Mouse (Mus musculus) heart, embryonic 16.5 days (tissue): ENCODE measurements around the gene Hcn2. TPM values are rescaled to one million over a fixed set of nuclear protein-coding genes. Genes with fewer than 3 reads are reported as not detected.

ENCODE experiments used
- ATAC-seq: fragments of 200-750 bp; cut with Nextera tagmentation; replicated peaks from 2 replicates; pipeline ENCODE4 v1.8.0; 2017; ENCODE audit warnings: moderate number of reproducible peaks; ENCODE audit not compliant: insufficient read depth, low FRiP score; ENCODE audit errors: extremely low read depth
- H3K27ac ChIP-seq: fragments of 300-500 bp; sonication (generic); 2 replicates; pipeline ENCODE4 v1.5.1; 2014; ENCODE audit warnings: mild to moderate bottlenecking, low read length, control low read depth, moderate library complexity
- H3K27me3 ChIP-seq: fragments of 300-500 bp; sonication (generic); 2 replicates; pipeline ENCODE4 v1.6.1; 2014; ENCODE audit warnings: low read length, mixed read lengths; ENCODE audit not compliant: control insufficient read depth, insufficient read depth
- H3K36me3 ChIP-seq: fragments of 300-500 bp; sonication (generic); 2 replicates; pipeline ENCODE4 v1.6.1; 2014; ENCODE audit not compliant: control insufficient read depth, insufficient read depth
- H3K4me1 ChIP-seq: fragments of 300-500 bp; sonication (generic); 2 replicates; pipeline ENCODE4 v1.6.1; 2014; ENCODE audit warnings: low read length, mixed read lengths; ENCODE audit not compliant: control insufficient read depth, insufficient read depth
- H3K4me2 ChIP-seq: fragments of 300-500 bp; sonication (generic); 2 replicates; pipeline ENCODE4 v1.6.1; 2014; ENCODE audit warnings: low read depth, mild to moderate bottlenecking, control low read depth, low read length
- H3K4me3 ChIP-seq: fragments of 300-500 bp; sonication (generic); 2 replicates; pipeline ENCODE4 v1.5.1; 2014; ENCODE audit warnings: mild to moderate bottlenecking, control low read depth, low read length
- H3K9ac ChIP-seq: fragments of 300-500 bp; sonication (generic); 2 replicates; pipeline ENCODE4 v1.6.1; 2014; ENCODE audit warnings: low read length, control low read depth
- H3K9me3 ChIP-seq: fragments of 300-500 bp; sonication (generic); replicated peaks from 2 replicates; pipeline ENCODE4 v1.6.1; 2016; ENCODE audit warnings: low read length; ENCODE audit not compliant: control insufficient read depth
- WGBS: fragments of 180-500 bp; shearing (Covaris S2); extraction: QIAGEN DNeasy Blood & Tissue Kit; methylation state at CpG from one replicate; pipeline ENCODE4 v1.1.7; 2014; 5-methylcytosine and 5-hydroxymethylcytosine counted together
- polyA plus RNA-seq: library from polyadenylated mRNA; unstranded; fragments of >200 nt; fragmentation: Nextera tagmentation; extraction: Ambion mirVana; gene quantifications from 2 replicates; pipeline ENCODE4 v1.2.1, GENCODE M21; 2015

Hcn2 gene
- polyA plus RNA-seq, 1 experiment from 2014 or later = not detected

GRCm38 (mm10) chr10:79740863-79741262, 24.4 kb downstream of the Hcn2 start:
- peaks cover 77% of the 10 kb centered on the region for H3K36me3 ChIP-seq
- peaks cover 6% of the 10 kb centered on the region for H3K4me1 ChIP-seq
- H3K4me3 ChIP-seq = no peak overlapping the region
- H3K27me3 ChIP-seq = peaks cover 5% of the 10 kb centered on the region
- H3K4me2 ChIP-seq = no peak overlapping the region
- no peak overlapping the region for H3K9ac ChIP-seq
- 80% methylated on average over 11 of the region's 11 CpGs for WGBS
- H3K27ac ChIP-seq = no peak overlapping the region
- H3K9me3 ChIP-seq = peaks cover 41% of the 10 kb centered on the region
- no peak for ATAC-seq

GRCm38 (mm10) chr10:79743161-79743560, 26.7 kb downstream of the Hcn2 start:
- H3K9me3 ChIP-seq = peaks cover 24% of the 10 kb centered on the region
- ATAC-seq = no peak
- no peak overlapping the region for H3K4me3 ChIP-seq
- WGBS = 87% methylated on average over 11 of the region's 11 CpGs
- peaks cover 10% of the 10 kb centered on the region for H3K4me1 ChIP-seq
- H3K27ac ChIP-seq = no peak overlapping the region
- H3K36me3 ChIP-seq = peaks cover 54% of the 10 kb centered on the region
- H3K9ac ChIP-seq = no peak overlapping the region
- no peak overlapping the region for H3K4me2 ChIP-seq
- no peaks in the 10 kb centered on the region for H3K27me3 ChIP-seq

GRCm38 (mm10) chr10:79743650-79744365, 27.4 kb downstream of the Hcn2 start:
- Histone ChIP-seq H3K9ac (no peak overlapping the region), H3K27ac (no peak overlapping the region), H3K4me3 (no peak overlapping the region), H3K4me2 (no peak overlapping the region), H3K27me3 (no peaks in the 10 kb centered on the region), H3K9me3 (peaks cover 17% of the 10 kb centered on the region), H3K36me3 (peaks cover 48% of the 10 kb centered on the region), H3K4me1 (peaks cover 10% of the 10 kb centered on the region)
- 93% methylated on average over 15 of the region's 15 CpGs for WGBS
- ATAC-seq = no peak

GRCm38 (mm10) chr10:79745411-79745810, 29.0 kb downstream of the Hcn2 start:
- H3K4me3 ChIP-seq = peak overlapping the region; percentile 84
- H3K27ac ChIP-seq = no peak overlapping the region
- H3K27me3 ChIP-seq = no peaks in the 10 kb centered on the region
- H3K4me1 ChIP-seq = peaks cover 10% of the 10 kb centered on the region
- H3K9ac ChIP-seq = no peak overlapping the region; the same call in 1 of the 2 replicates
- H3K36me3 ChIP-seq = peaks cover 32% of the 10 kb centered on the region
- 93% methylated on average over 3 of the region's 3 CpGs for WGBS
- H3K9me3 ChIP-seq = peaks cover 1% of the 10 kb centered on the region
- H3K4me2 ChIP-seq = peak overlapping the region; percentile 79
- no peak for ATAC-seq

- peak; percentile 96 for ATAC-seq
- Histone ChIP-seq H3K27ac (peak within 1 kb of the TSS; percentile 46; the same call in 1 of the 2 replicates), H3K9me3 (no peaks in the 10 kb centered on the region), H3K4me1 (peaks cover 10% of the 10 kb centered on the region), H3K4me3 (peak within 1 kb of the TSS; percentile 84), H3K36me3 (peaks cover 24% of the 10 kb centered on the region), H3K9ac (peak within 1 kb of the TSS; percentile 87), H3K4me2 (peak within 1 kb of the TSS; percentile 79), H3K27me3 (no peaks in the 10 kb centered on the region)
- WGBS = 3% methylated on average over 38 of the region's 38 CpGs
These were observed 29.7 kb downstream of the Hcn2 start, which contains the start of gene Polrmt for GRCm38 (mm10) chr10:79745898-79746773. TSS of gene Polrmt (minus strand) at chr10:79746581.

- 0 out of 2 replicates have a peak, but pooled peaks have one; percentile 24 for ATAC-seq
- no peaks in the 10 kb centered on the region for H3K9me3 ChIP-seq
- no peak overlapping the region for H3K27ac ChIP-seq
- H3K27me3 ChIP-seq = no peaks in the 10 kb centered on the region
- peaks cover 10% of the 10 kb centered on the region for H3K4me1 ChIP-seq
- H3K9ac ChIP-seq = peak overlapping the region; percentile 60; the same call in 1 of the 2 replicates
- WGBS = 25% methylated on average over 6 of the region's 6 CpGs
- H3K4me2 ChIP-seq = peak overlapping the region; percentile 68
- peak overlapping the region; percentile 20; the same call in 1 of the 2 replicates for H3K4me3 ChIP-seq
- H3K36me3 ChIP-seq = peaks cover 18% of the 10 kb centered on the region
These were observed 30.3 kb downstream of the Hcn2 start for GRCm38 (mm10) chr10:79746774-79747151.

GRCm38 (mm10) chr10:79748496-79748895, 32.1 kb downstream of the Hcn2 start:
- H3K27ac ChIP-seq = no peak overlapping the region
- no peak overlapping the region for H3K4me3 ChIP-seq
- H3K9ac ChIP-seq = no peak overlapping the region
- H3K4me1 ChIP-seq = peaks cover 10% of the 10 kb centered on the region
- peaks cover 6% of the 10 kb centered on the region for H3K36me3 ChIP-seq
- no peaks in the 10 kb centered on the region for H3K9me3 ChIP-seq
- H3K4me2 ChIP-seq = no peak overlapping the region
- H3K27me3 ChIP-seq = no peaks in the 10 kb centered on the region
- WGBS = 72% methylated on average over 6 of the region's 6 CpGs
- ATAC-seq = no peak

GRCm38 (mm10) chr10:79754856-79755516, 38.6 kb downstream of the Hcn2 start, which contains the start of gene Fgf22:
TSS of gene Fgf22 (plus strand) at chr10:79755076.
- Histone ChIP-seq H3K4me1 (0 out of 2 replicates have a peak, but pooled peaks cover 3% of the 10 kb centered on the region), H3K4me3 (peak within 1 kb of the TSS; percentile 31), H3K36me3 (peaks cover 15% of the 10 kb centered on the region), H3K9me3 (no peaks in the 10 kb centered on the region), H3K9ac (no peak within 1 kb of the TSS), H3K27me3 (no peaks in the 10 kb centered on the region), H3K27ac (no peak within 1 kb of the TSS), H3K4me2 (peak within 1 kb of the TSS; percentile 62)
- WGBS = 2% methylated on average over 36 of the region's 36 CpGs
- peak; percentile 54 for ATAC-seq
